In the genomic region with DNA sequence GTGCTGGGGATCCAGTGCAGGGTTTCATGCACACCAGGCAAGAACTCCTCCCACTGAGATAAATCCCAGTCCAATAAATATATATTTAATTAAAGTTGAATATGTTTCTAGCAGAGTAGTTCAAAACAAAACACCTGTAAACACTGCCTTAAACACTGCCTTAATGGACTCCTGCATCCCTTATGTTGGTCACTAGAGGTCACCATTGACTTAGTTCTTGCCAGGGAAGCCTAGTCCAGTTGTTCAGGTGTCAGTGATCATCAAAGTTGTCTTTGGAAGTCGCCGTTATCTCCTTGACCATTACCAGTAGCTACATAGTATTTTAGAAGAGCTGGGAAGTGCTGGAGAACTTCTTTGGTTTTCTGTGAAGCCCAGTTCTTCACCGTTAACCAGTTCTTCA, we compare ENCODE assay signal across 8 mouse cellular contexts. TPM values are rescaled to one million over a fixed set of nuclear protein-coding genes. Genes with fewer than 3 reads are reported as not detected.
DNase-seq lines count a peak whose midpoint lies in the region; ATAC-seq and TF ChIP-seq lines count a peak whose summit lies in the region.

No protein-coding gene starts in this region.

- WGBS in spleen, adult 2 months: 31% methylated on average over 3 of the region's 3 CpGs

- no peak overlapping the region for H3K27ac ChIP-seq in spleen, adult 2 months (ENCODE audit: insufficient read depth, low read length)

- H3K4me3 ChIP-seq in spleen, adult 2 months (ENCODE audit: extremely low read depth, insufficient read depth, insufficient read length): no peak overlapping the region

- peak; percentile 85 for ATAC-seq in megakaryocyte progenitor cell, adult 5-6 weeks (replicated peaks; ENCODE audit: poor library complexity)

- DNase-seq in adrenal gland, adult 2 months: peak; percentile 42
- no peak for DNase-seq in adrenal gland, postnatal 4 days (ENCODE audit: low spot score in 2 of 2)
- no peak for DNase-seq in spleen, adult 2 months (ENCODE audit: low read depth in 1 of 2, low spot score in 2 of 2)
- no peak for DNase-seq in spleen, adult 12 weeks (ENCODE audit: low spot score)
- DNase-seq in kidney, adult 9 months: peak; percentile 81
- DNase-seq in urinary bladder, postnatal 10 days (ENCODE audit: low spot score): no peak
- no peak for DNase-seq in left cerebral cortex, adult 18-20 months (ENCODE audit: low spot score in 2 of 2)

- H3K36me3 ChIP-seq in spleen, adult 2 months (ENCODE audit: control insufficient read depth, insufficient read depth, low read length): no peaks in the 10 kb centered on the region

- peak; percentile 41; the same call in 1 of the 2 replicates for TF ChIP-seq CTCF in spleen, adult 2 months (IDR thresholded peaks at IDR 0.05; ENCODE audit: extremely low read depth, insufficient read depth, insufficient read length, insufficient replicate concordance)

- no peak for TF ChIP-seq POLR2A in spleen, adult 2 months (IDR thresholded peaks at IDR 0.05; ENCODE audit: low read depth, low read length)

- H3K27me3 ChIP-seq in spleen, adult 2 months (ENCODE audit: control insufficient read depth, insufficient read depth, low read length): no peaks in the 10 kb centered on the region

- H3K4me1 ChIP-seq in spleen, adult 2 months (ENCODE audit: control insufficient read depth, insufficient read depth, insufficient read length): no peaks in the 10 kb centered on the region

RNA-seq across cellular contexts. Expression of a gene that starts 1.1 kb away (rescaled TPM):
- under 1 TPM; 0.17 to 0.62 TPM for total RNA-seq in adrenal gland, adult 2 months (2021)
- 0.16 and 0.46 TPM in 2 replicates for polyA plus RNA-seq in adrenal gland, adult 2 months (2012; rRNA removed)
- total RNA-seq in adrenal gland, postnatal 4 days (2021): 1 to 10 TPM in 1 of 2 experiments, under 1 TPM in 1; 0.71 to 2.2 TPM
- polyA plus RNA-seq in spleen, adult 2 months (2012; rRNA removed): 0.14 and 0.20 TPM in 2 replicates
- 0.15 and 1.1 TPM in 2 replicates for total RNA-seq in megakaryocyte progenitor cell, adult 5-6 weeks (2015)
- total RNA-seq in megakaryocyte progenitor cell, adult 5-6 weeks (2017): not detected in 2 replicates
- 1 to 10 TPM; 1.0 to 1.1 TPM for total RNA-seq in left cerebral cortex, adult 18-20 months (2021)

RNA-seq across cellular contexts. Expression of a gene that starts 1.1 kb away (rescaled TPM):
- 10 to 100 TPM in 1 of 2 experiments, 1 to 10 TPM in 1; 4.1 to 10.3 TPM for total RNA-seq in adrenal gland, adult 2 months (2021)
- polyA plus RNA-seq in adrenal gland, adult 2 months (2012; rRNA removed): 9.1 and 9.4 TPM in 2 replicates
- 10 to 100 TPM; 21.8 to 23.9 TPM for total RNA-seq in adrenal gland, postnatal 4 days (2021)
- 73.5 and 77.8 TPM in 2 replicates for polyA plus RNA-seq in spleen, adult 2 months (2012; rRNA removed)
- total RNA-seq in megakaryocyte progenitor cell, adult 5-6 weeks (2015): 3.0 and 4.6 TPM in 2 replicates
- 3.4 and 3.9 TPM in 2 replicates for total RNA-seq in megakaryocyte progenitor cell, adult 5-6 weeks (2017)
- 10 to 100 TPM in 1 of 2 experiments, 1 to 10 TPM in 1; 9.6 to 10.2 TPM for total RNA-seq in left cerebral cortex, adult 18-20 months (2021)

RNA-seq across cellular contexts. Expression of a gene that starts 19.9 kb away (rescaled TPM):
- total RNA-seq in adrenal gland, adult 2 months (2021): 1,000 to 10,000 TPM; 3,718 to 3,915 TPM
- polyA plus RNA-seq in adrenal gland, adult 2 months (2012; rRNA removed): 39,639 and 47,224 TPM in 2 replicates
- 1,000 to 10,000 TPM; 1,555 to 1,573 TPM for total RNA-seq in adrenal gland, postnatal 4 days (2021)
- 3,609 and 4,045 TPM in 2 replicates for polyA plus RNA-seq in spleen, adult 2 months (2012; rRNA removed)
- 1,115 and 1,144 TPM in 2 replicates for total RNA-seq in megakaryocyte progenitor cell, adult 5-6 weeks (2015)
- 325 and 354 TPM in 2 replicates for total RNA-seq in megakaryocyte progenitor cell, adult 5-6 weeks (2017)
- total RNA-seq in left cerebral cortex, adult 18-20 months (2021): 1,000 to 10,000 TPM; 2,362 to 2,428 TPM

RNA-seq across cellular contexts. Expression of a gene that starts 41.0 kb away (rescaled TPM):
- total RNA-seq in adrenal gland, adult 2 months (2021): 10 to 100 TPM; 13.3 to 17.6 TPM
- 57.7 and 61.3 TPM in 2 replicates for polyA plus RNA-seq in adrenal gland, adult 2 months (2012; rRNA removed)
- 10 to 100 TPM; 12.2 to 19.3 TPM for total RNA-seq in adrenal gland, postnatal 4 days (2021)
- polyA plus RNA-seq in spleen, adult 2 months (2012; rRNA removed): 22.0 and 24.3 TPM in 2 replicates
- total RNA-seq in megakaryocyte progenitor cell, adult 5-6 weeks (2015): 1.4 and 2.1 TPM in 2 replicates
- 2.1 and 2.8 TPM in 2 replicates for total RNA-seq in megakaryocyte progenitor cell, adult 5-6 weeks (2017)
- total RNA-seq in left cerebral cortex, adult 18-20 months (2021): 10 to 100 TPM; 32.2 to 32.6 TPM

Comparison
In these comparisons a context has a peak if more than half of its experiments do, and no peak if none do; other contexts are left out.
1. DNase-seq: peak in adrenal gland, adult 2 months (single experiment) and kidney, adult 9 months (single experiment); none in adrenal gland, postnatal 4 days (0 of 2), spleen, adult 2 months (0 of 2), spleen, adult 12 weeks (single experiment), urinary bladder, postnatal 10 days (single experiment) and left cerebral cortex, adult 18-20 months (0 of 2).